In the genomic region with DNA sequence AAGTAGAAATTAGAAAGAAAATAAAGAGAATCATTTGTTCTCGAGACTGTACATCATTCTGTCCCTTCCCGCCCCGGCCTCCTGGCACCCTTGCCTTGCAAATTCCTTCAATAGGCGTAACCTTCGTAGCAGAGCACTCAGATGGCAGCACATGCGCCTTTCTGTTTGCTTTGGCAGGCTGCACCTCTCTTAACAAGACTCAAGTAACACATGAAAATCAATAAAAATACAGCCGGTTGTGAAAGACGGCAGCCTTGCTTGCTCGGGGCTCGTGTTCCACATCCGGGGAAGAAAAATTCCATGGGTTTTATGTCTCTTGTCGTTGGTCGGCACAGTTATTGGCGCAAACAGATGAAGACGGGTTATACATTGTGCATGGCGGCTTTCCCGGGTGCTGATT, we compare ENCODE assay signal across 9 mouse cellular contexts.
A peak's percentile ranks its signal among the peaks of the same experiment; 100 is the strongest.
DNase-seq lines count a peak whose midpoint lies in the region; ATAC-seq and TF ChIP-seq lines count a peak whose summit lies in the region.
"Had no signal": no experiment of that assay in that cellular context is flagged by ENCODE, and none has a peak within 500 bp of the region (broad histone marks: within the 10 kb centered on the region; RNA-seq: fewer than 3 reads in every experiment).

No protein-coding gene starts in this region.

- H3K27me3 ChIP-seq in kidney, embryonic 15.5 days: no peaks in the 10 kb centered on the region
- H3K27me3 ChIP-seq in myocyte (ENCODE audit: control insufficient read depth, insufficient read depth, insufficient read length): no peaks in the 10 kb centered on the region

- no peak overlapping the region for H3ac ChIP-seq in myocyte (ENCODE audit: control insufficient read depth, insufficient read length)

- H3K36me3 ChIP-seq in kidney, embryonic 15.5 days: no peaks in the 10 kb centered on the region
- no peaks in the 10 kb centered on the region for H3K36me3 ChIP-seq in myocyte (ENCODE audit: control insufficient read depth, insufficient read depth)

- peak; percentile 18 for DNase-seq in adrenal gland, adult 2 months
- no peak for DNase-seq in adrenal gland, postnatal 4 days (ENCODE audit: low spot score in 2 of 2)
- peak; percentile 41 to 48 for DNase-seq in gastrocnemius, adult 8-10 months (ENCODE audit: low spot score in 2 of 2)
- no peak for DNase-seq in spleen, postnatal 10 days (ENCODE audit: low spot score in 2 of 2)
- DNase-seq in layer of hippocampus, postnatal 10 days (ENCODE audit: low spot score in 2 of 2): no peak
- DNase-seq in cerebellum, adult 9-11 months: no peak

- no peak overlapping the region for H3K4me3 ChIP-seq in kidney, embryonic 15.5 days (replicated peaks)
- H3K4me3 ChIP-seq in myocyte: peak overlapping the region; percentile 8

- H3K4me1 ChIP-seq in kidney, embryonic 15.5 days: peaks cover 3% of the 10 kb centered on the region; the same call in 1 of the 2 replicates

- H3K9me3 ChIP-seq in kidney, embryonic 15.5 days (replicated peaks): no peaks in the 10 kb centered on the region

- ATAC-seq in kidney, embryonic 15.5 days (replicated peaks; ENCODE audit: low FRiP score): peak; percentile 40; the same call in 1 of the 2 replicates
- ATAC-seq: forebrain, embryonic 16.5 days had no signal

- H3K27ac ChIP-seq in kidney, embryonic 15.5 days: peak overlapping the region; percentile 45; the same call in 1 of the 2 replicates

- no peaks in the 10 kb centered on the region for H3K79me2 ChIP-seq in myocyte (ENCODE audit: control insufficient read depth, insufficient read depth)

- H3K9ac ChIP-seq in kidney, embryonic 15.5 days: no peak overlapping the region

- WGBS in kidney, embryonic 15.5 days: 45% methylated on average over 17 of the region's 17 CpGs

- no peak for TF ChIP-seq POLR2A in myocyte (IDR thresholded peaks at IDR 0.05; ENCODE audit: insufficient read length, low read depth)

- peak overlapping the region; percentile 15 for H3K4me2 ChIP-seq in kidney, embryonic 15.5 days
- peak overlapping the region; percentile 69 for H3K4me2 ChIP-seq in myocyte (ENCODE audit: low read depth)

TF ChIP-seq in myocyte, 11 proteins besides CTCF, POLR2A, EP300 and RAD21:
- TF ChIP-seq MYOD1 (IDR thresholded peaks at IDR 0.05; ENCODE audit: control insufficient read depth in 1 of 3, insufficient read length in 2 of 3, low read depth in 2 of 3): no peak
- TF ChIP-seq TCF12 (IDR thresholded peaks at IDR 0.05; ENCODE audit: insufficient read depth, poor library complexity, severe bottlenecking): peak; percentile 22
- no peak for TF ChIP-seq USF1 (IDR thresholded peaks at IDR 0.05; ENCODE audit: low read depth)
- peak; percentile 84 for TF ChIP-seq CEBPB (IDR thresholded peaks at IDR 0.05; ENCODE audit: insufficient read depth, poor library complexity, severe bottlenecking)
- no peak for TF ChIP-seq TCF3 (IDR thresholded peaks at IDR 0.05; ENCODE audit: insufficient read length, low read depth)
- peak in 1 of 3 experiments; percentile 34 for TF ChIP-seq MYOG (IDR thresholded peaks at IDR 0.05; ENCODE audit: control insufficient read depth in 1 of 3, insufficient read depth in 1 of 3, insufficient read length in 2 of 3, low read depth in 2 of 3)
- no peak for TF ChIP-seq SRF (IDR thresholded peaks at IDR 0.05; ENCODE audit: control insufficient read depth, insufficient read length, low read depth)
- TF ChIP-seq MAX (IDR thresholded peaks at IDR 0.05; ENCODE audit: low read depth): peak; percentile 19
- TF ChIP-seq REST (IDR thresholded peaks at IDR 0.05; ENCODE audit: insufficient read depth, insufficient read length): no peak
- TF ChIP-seq E2F4 (IDR thresholded peaks at IDR 0.05; ENCODE audit: insufficient read depth): no peak

Comparison
In these comparisons a context has a peak if more than half of its experiments do, and no peak if none do; other contexts are left out.
1. DNase-seq: peak in adrenal gland, adult 2 months (single experiment) and gastrocnemius, adult 8-10 months (2 of 2); none in adrenal gland, postnatal 4 days (0 of 2), spleen, postnatal 10 days (0 of 2), layer of hippocampus, postnatal 10 days (0 of 2) and cerebellum, adult 9-11 months (single experiment).